Mouse (Mus musculus) limb, embryonic 12.5 days (tissue): Measurements from ENCODE around the gene Celf3. TPM values are rescaled to one million over a fixed set of nuclear protein-coding genes. Genes with fewer than 3 reads are reported as not detected.

ENCODE experiments used
- ATAC-seq: fragments of 200-750 bp; cut with Nextera tagmentation; 2 replicates; pipeline ENCODE4 v1.8.0; 2017; ENCODE audit warnings: low read depth, moderate TSS enrichment; ENCODE audit not compliant: insufficient number of reproducible peaks, insufficient read depth, low FRiP score, low TSS enrichment
- H3K27ac ChIP-seq: fragments of 300-500 bp; sonication (generic); 2 replicates; pipeline ENCODE4 v1.5.1; 2016; ENCODE audit warnings: mild to moderate bottlenecking, moderate library complexity
- H3K27me3 ChIP-seq: fragments of 300-500 bp; sonication (generic); 2 replicates; pipeline ENCODE4 v1.6.1; 2016; ENCODE audit warnings: mild to moderate bottlenecking, moderate library complexity
- H3K36me3 ChIP-seq: fragments of 300-500 bp; sonication (generic); 2 replicates; pipeline ENCODE4 v1.6.1; 2016; ENCODE audit warnings: mild to moderate bottlenecking, moderate library complexity
- H3K4me1 ChIP-seq: fragments of 300-500 bp; sonication (generic); replicated peaks from 2 replicates; pipeline ENCODE4 v1.6.1; 2016
- H3K4me2 ChIP-seq: fragments of 300-500 bp; sonication (generic); 2 replicates; pipeline ENCODE4 v1.6.1; 2016; ENCODE audit warnings: mild to moderate bottlenecking, moderate library complexity
- H3K4me3 ChIP-seq: fragments of 300-500 bp; sonication (generic); replicated peaks from 2 replicates; pipeline ENCODE4 v1.5.1; 2016; ENCODE audit warnings: mild to moderate bottlenecking
- H3K9ac ChIP-seq: fragments of 300-500 bp; sonication (generic); replicated peaks from 2 replicates; pipeline ENCODE4 v1.6.1; 2016; ENCODE audit warnings: mild to moderate bottlenecking, moderate library complexity
- H3K9me3 ChIP-seq: fragments of 300-500 bp; sonication (generic); 2 replicates; pipeline ENCODE4 v1.6.1; 2016; ENCODE audit warnings: mild to moderate bottlenecking, moderate library complexity
- WGBS: fragments of 180-500 bp; shearing (Covaris S2); methylation state at CpG from one replicate; pipeline ENCODE4 v1.1.7; 2016; 5-methylcytosine and 5-hydroxymethylcytosine counted together
- polyA plus RNA-seq: library from polyadenylated mRNA; unstranded; fragments of >200 nt; fragmentation: Nextera tagmentation; extraction: Ambion mirVana; gene quantifications from 2 replicates; pipeline ENCODE4 v1.2.1, GENCODE M21; 2016

Celf3 gene
- 2.2 and 2.7 TPM in 2 replicates for polyA plus RNA-seq

DNA sequence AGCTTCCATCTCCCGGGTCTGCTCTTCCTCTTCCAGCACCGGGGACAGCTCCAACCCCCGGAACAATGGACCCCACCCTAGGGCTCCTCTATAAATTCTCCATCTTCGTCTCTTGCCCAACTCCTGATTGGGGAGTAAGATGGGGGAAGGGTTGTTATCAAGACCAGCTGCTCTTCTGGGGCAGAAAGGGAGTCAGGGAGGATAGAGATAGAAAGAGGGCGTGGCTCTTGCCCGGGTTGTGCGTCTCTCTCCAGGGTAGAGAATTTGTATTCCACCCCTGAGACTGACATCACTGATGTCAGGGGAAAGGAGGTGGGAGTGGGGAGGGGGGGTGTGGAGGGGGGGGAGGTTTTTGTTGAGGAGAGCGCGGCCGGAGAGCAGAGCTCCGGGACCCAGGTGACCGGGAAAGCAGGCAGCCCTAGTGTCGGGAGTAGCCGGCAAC, at the start of gene Celf3:
Gene Celf3, plus strand, starts transcription at position 315 of the 442 bp plus-strand sequence.
- Histone ChIP-seq H3K9me3 (no peaks in the 10 kb centered on the region), H3K9ac (no peak within 1 kb of the TSS), H3K36me3 (no peaks in the 10 kb centered on the region), H3K4me1 (peaks cover 31% of the 10 kb centered on the region), H3K4me3 (no peak within 1 kb of the TSS), H3K27ac (no peak within 1 kb of the TSS), H3K27me3 (peaks cover 49% of the 10 kb centered on the region), H3K4me2 (peak within 1 kb of the TSS; percentile 32)
- no peak for ATAC-seq
- under 1% methylated on average over 13 of the region's 14 CpGs for WGBS

DNA sequence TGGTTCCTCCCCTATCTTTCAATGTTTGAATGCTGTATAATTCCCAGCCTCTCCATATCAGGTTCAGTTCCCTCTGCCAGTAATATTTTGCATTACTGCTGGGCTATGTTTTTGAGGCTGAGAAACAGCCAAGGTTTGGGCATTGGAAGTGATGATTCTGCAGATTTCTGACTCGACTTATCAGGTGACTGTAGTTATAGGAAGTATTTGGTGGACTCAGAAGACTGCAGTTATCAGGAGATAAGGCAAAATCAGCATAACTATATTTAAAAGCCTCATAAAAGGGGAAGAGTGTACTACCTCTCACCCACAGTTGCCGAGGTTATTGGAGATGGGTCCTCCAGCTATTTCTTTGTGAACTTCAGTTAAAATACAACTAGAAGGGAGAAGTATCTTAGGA, 47.1 kb upstream of the Celf3 start:
- no peak for ATAC-seq
- Histone ChIP-seq H3K27me3 (no peaks in the 10 kb centered on the region), H3K36me3 (no peaks in the 10 kb centered on the region), H3K4me2 (no peak overlapping the region), H3K4me3 (no peak overlapping the region), H3K27ac (no peak overlapping the region), H3K9ac (no peak overlapping the region), H3K4me1 (no peaks in the 10 kb centered on the region), H3K9me3 (no peaks in the 10 kb centered on the region)
- WGBS, result 80% methylated on average over 2 of the region's 2 CpGs

DNA sequence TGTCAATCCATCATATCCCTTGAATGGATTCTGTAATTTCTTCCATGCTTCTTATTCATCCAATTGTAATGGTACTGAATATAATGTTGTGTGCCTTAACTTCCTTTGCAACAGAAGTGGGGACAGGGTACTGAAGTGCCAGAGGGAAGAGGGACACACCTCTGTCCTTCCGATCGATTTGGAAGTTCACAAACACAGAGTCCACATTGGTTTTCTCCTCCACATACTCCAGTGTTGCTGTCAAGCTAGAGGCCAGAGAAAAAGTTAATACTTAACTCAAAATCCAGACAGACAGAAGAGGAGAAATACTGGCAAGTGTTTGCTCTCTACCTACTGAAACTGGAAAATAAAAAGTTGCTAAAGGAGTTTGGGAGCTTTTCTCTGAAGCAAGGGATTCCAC, 43.8 kb upstream of the Celf3 start:
- Histone ChIP-seq H3K4me1 (no peaks in the 10 kb centered on the region), H3K36me3 (no peaks in the 10 kb centered on the region), H3K27ac (no peak overlapping the region), H3K27me3 (peaks cover 3% of the 10 kb centered on the region; the same call in 1 of the 2 replicates), H3K9ac (no peak overlapping the region), H3K9me3 (no peaks in the 10 kb centered on the region), H3K4me2 (no peak overlapping the region), H3K4me3 (no peak overlapping the region)
- WGBS, result 89% methylated on average over 2 of the region's 2 CpGs
- ATAC-seq, result no peak

DNA sequence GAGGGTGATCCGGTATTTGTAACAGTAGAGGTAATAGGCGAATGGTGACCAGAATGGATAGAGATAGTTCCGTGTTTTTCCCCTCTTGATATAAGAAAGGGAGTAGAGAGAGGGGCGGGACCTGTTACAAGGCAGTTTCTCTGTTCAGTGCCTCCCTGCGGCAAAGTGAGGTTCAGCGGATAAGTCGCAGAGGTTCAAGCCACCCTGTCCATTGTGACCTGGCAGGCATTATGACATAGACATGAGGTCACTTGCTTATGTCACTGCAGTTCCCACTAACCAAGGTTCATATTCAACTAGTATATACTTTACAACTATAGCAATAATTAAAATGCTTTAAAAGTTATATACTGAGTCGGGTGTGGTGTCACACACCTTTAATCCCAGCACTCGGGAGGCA, 41.7 kb upstream of the Celf3 start:
- H3K4me3 ChIP-seq, result no peak overlapping the region
- no peaks in the 10 kb centered on the region for H3K36me3 ChIP-seq
- ATAC-seq, result no peak
- H3K9ac ChIP-seq, result no peak overlapping the region
- no peak overlapping the region for H3K4me2 ChIP-seq
- no peaks in the 10 kb centered on the region for H3K4me1 ChIP-seq
- no peaks in the 10 kb centered on the region for H3K9me3 ChIP-seq
- H3K27me3 ChIP-seq, result peaks cover 11% of the 10 kb centered on the region; the same call in 1 of the 2 replicates
- no peak overlapping the region for H3K27ac ChIP-seq
- 77% methylated on average over 9 of the region's 9 CpGs for WGBS

- 37% methylated on average over 3 of the region's 3 CpGs for WGBS
- no peaks in the 10 kb centered on the region for H3K9me3 ChIP-seq
- ATAC-seq, result no peak
These were observed 36.9 kb upstream of the Celf3 start for GRCm38 (mm10) chr3:94441182-94441581.

DNA sequence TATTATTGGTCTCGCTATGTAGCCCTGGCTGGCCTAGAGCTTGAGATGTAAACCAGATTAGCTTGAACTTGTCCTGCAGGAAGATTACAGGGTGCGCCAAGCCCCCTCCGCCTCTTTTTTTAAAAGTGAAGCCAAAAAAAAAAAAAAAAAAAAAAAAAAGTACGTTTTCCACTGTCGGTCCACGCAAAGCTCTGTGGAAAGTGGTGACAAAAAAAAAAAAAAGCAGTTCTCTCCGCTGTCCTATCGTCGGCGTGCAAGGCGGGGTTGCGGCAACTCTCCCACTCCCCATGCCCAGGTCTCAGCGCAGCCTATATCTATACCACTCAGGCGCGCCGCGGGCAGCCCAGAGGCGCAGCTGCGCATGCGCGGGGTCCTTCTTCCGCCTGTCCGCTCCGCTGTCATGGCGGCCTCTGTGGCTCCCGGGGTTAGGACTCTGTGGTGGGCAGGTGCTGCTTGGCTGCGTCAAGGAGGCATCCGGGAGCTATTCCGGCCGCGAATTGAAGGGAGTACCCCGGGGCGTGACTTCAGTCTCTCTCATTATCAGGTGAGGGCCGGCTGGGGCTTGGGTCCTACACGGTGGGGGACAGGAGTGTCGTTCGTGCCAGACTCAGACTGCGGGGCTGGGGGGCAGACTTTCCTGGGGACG, 35.0 kb upstream of the Celf3 start, which contains the start of gene Mrpl9:
Gene Mrpl9, plus strand, starts transcription at position 368 of the 646 bp plus-strand sequence.
- ATAC-seq, result peak; percentile 97
- H3K4me1 ChIP-seq, result peaks cover 5% of the 10 kb centered on the region
- no peak within 1 kb of the TSS for H3K27ac ChIP-seq
- H3K4me2 ChIP-seq, result peak within 1 kb of the TSS; percentile 82
- H3K4me3 ChIP-seq, result peak within 1 kb of the TSS; percentile 94
- WGBS, result under 1% methylated on average over 37 of the region's 39 CpGs
- peaks cover 34% of the 10 kb centered on the region for H3K36me3 ChIP-seq
- no peaks in the 10 kb centered on the region for H3K9me3 ChIP-seq
- peaks cover 11% of the 10 kb centered on the region; the same call in 1 of the 2 replicates for H3K27me3 ChIP-seq
- peak within 1 kb of the TSS; percentile 88 for H3K9ac ChIP-seq

More at GRCm38 (mm10) chr3:94441182-94441581, 36.9 kb upstream of the Celf3 start:
- no peak overlapping the region for H3K4me2 ChIP-seq
- H3K4me1 ChIP-seq, result peaks cover 5% of the 10 kb centered on the region
- peaks cover 15% of the 10 kb centered on the region for H3K36me3 ChIP-seq
- no peak overlapping the region for H3K27ac ChIP-seq
- no peak overlapping the region for H3K4me3 ChIP-seq
- H3K9ac ChIP-seq, result no peak overlapping the region
- H3K27me3 ChIP-seq, result peaks cover 11% of the 10 kb centered on the region; the same call in 1 of the 2 replicates

DNA sequence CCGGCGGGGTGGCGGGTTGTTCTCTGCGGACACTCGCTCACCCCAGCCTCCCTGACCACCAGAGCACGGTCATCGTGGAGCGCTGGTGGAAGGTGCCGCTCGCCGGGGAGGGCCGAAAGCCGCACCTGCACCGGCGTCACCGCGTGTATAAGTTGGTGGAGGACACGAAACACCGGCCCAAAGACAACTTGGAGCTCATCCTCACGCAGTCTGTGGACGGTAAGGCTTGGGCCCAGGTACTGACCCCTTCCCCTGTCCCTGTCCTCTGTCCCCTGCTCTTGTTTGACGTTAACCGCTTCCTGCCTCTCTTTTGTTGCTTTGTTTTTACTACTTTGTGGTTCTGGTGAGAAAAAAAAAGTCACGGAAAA, 34.5 kb upstream of the Celf3 start, which contains the start of gene Oaz3:
Gene Oaz3, minus strand, starts transcription at position 319 of the 368 bp plus-strand sequence.
- H3K36me3 ChIP-seq, result peaks cover 39% of the 10 kb centered on the region
- H3K4me2 ChIP-seq, result peak within 1 kb of the TSS; percentile 82
- H3K9me3 ChIP-seq, result no peaks in the 10 kb centered on the region
- H3K4me3 ChIP-seq, result peak within 1 kb of the TSS; percentile 94
- H3K9ac ChIP-seq, result peak within 1 kb of the TSS; percentile 88
- H3K4me1 ChIP-seq, result peaks cover 5% of the 10 kb centered on the region
- no peak; the same call in 1 of the 2 replicates for ATAC-seq
- peaks cover 11% of the 10 kb centered on the region; the same call in 1 of the 2 replicates for H3K27me3 ChIP-seq
- H3K27ac ChIP-seq, result no peak within 1 kb of the TSS
- WGBS, result 1% methylated on average over 24 of the region's 24 CpGs

GRCm38 (mm10) chr3:94449377-94449776, 28.7 kb upstream of the Celf3 start:
- Histone ChIP-seq H3K9me3 (no peaks in the 10 kb centered on the region), H3K9ac (no peak overlapping the region), H3K27ac (no peak overlapping the region), H3K4me1 (no peaks in the 10 kb centered on the region), H3K27me3 (no peaks in the 10 kb centered on the region), H3K36me3 (peaks cover 46% of the 10 kb centered on the region), H3K4me3 (no peak overlapping the region), H3K4me2 (no peak overlapping the region)
- WGBS, result 97% methylated on average over 2 of the region's 2 CpGs
- ATAC-seq, result no peak

- H3K9ac ChIP-seq, result no peak overlapping the region
- peaks cover 5% of the 10 kb centered on the region; the same call in 1 of the 2 replicates for H3K4me1 ChIP-seq
- H3K36me3 ChIP-seq, result no peaks in the 10 kb centered on the region
- H3K27me3 ChIP-seq, result peaks cover 12% of the 10 kb centered on the region
- ATAC-seq, result peak; percentile 89
- 2% methylated on average over 12 of the region's 12 CpGs for WGBS
- peak overlapping the region; percentile 55 for H3K4me2 ChIP-seq
- H3K9me3 ChIP-seq, result no peaks in the 10 kb centered on the region
- peak overlapping the region; percentile 34 for H3K4me3 ChIP-seq
- no peak overlapping the region for H3K27ac ChIP-seq
These were observed 21.5 kb upstream of the Celf3 start for GRCm38 (mm10) chr3:94456529-94457000.

- ATAC-seq, result no peak
- 66% methylated on average over 3 of the region's 3 CpGs for WGBS
- H3K9ac ChIP-seq, result no peak overlapping the region
- peak overlapping the region; percentile 55; the same call in 1 of the 2 replicates for H3K4me2 ChIP-seq
- H3K27ac ChIP-seq, result no peak overlapping the region
- H3K4me3 ChIP-seq, result no peak overlapping the region
- H3K9me3 ChIP-seq, result no peaks in the 10 kb centered on the region
- peaks cover 5% of the 10 kb centered on the region; the same call in 1 of the 2 replicates for H3K4me1 ChIP-seq
- peaks cover 12% of the 10 kb centered on the region for H3K27me3 ChIP-seq
- H3K36me3 ChIP-seq, result no peaks in the 10 kb centered on the region
These were observed 21.0 kb upstream of the Celf3 start for GRCm38 (mm10) chr3:94457055-94457454.

DNA sequence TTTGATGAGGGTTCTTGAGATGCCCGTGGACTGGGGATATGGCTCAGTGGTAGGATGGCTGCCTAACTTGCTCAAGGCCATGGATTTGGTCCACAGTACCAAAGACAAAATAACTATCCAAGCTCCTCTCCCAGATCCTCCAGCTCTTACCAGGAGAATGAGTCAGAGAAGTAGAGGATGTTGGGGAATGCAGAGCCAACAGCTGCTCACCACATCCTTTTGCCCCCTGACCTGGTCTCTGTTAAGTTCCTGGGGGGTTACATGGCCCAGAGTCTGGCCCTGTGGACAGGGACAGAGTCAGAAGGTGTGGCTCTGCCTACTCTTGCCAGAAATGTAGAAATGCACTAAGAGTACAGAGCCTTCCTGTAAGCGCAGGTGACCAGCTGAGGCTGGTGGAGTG, 18.3 kb upstream of the Celf3 start:
- Histone ChIP-seq H3K36me3 (no peaks in the 10 kb centered on the region), H3K9ac (no peak overlapping the region), H3K4me2 (no peak overlapping the region), H3K27me3 (peaks cover 10% of the 10 kb centered on the region), H3K27ac (no peak overlapping the region), H3K4me3 (no peak overlapping the region), H3K9me3 (no peaks in the 10 kb centered on the region), H3K4me1 (peaks cover 14% of the 10 kb centered on the region)
- ATAC-seq, result no peak
- WGBS, result 90% methylated on average over 2 of the region's 2 CpGs
